Mouse (Mus musculus) heart, postnatal 0 days (tissue): ENCODE results near the gene Il9. TPM values are rescaled to one million over a fixed set of nuclear protein-coding genes. Genes with fewer than 3 reads are reported as not detected.
A peak's percentile ranks its signal among the peaks of the same experiment; 100 is the strongest.

Experiments used
- ATAC-seq: fragments of 200-750 bp; cut with Nextera tagmentation; 2 replicates; pipeline ENCODE4 v1.8.0; 2017; ENCODE audit warnings: low read depth, moderate number of reproducible peaks, moderate library complexity; ENCODE audit not compliant: insufficient read depth
- DNase-seq: peaks from one replicate; pipeline ENCODE4 v3.0.0-alpha.2; 2016; ENCODE audit warnings: low spot score
- H3K27ac ChIP-seq: fragments of 300-500 bp; sonication (generic); 2 replicates; pipeline ENCODE4 v1.5.1; 2014; ENCODE audit warnings: low read depth, mild to moderate bottlenecking
- H3K27me3 ChIP-seq: fragments of 300-500 bp; sonication (generic); 2 replicates; pipeline ENCODE4 v1.6.1; 2014; ENCODE audit warnings: low read length, mixed read lengths; ENCODE audit not compliant: control insufficient read depth, insufficient read depth
- H3K36me3 ChIP-seq: fragments of 300-500 bp; sonication (generic); replicated peaks from 2 replicates; pipeline ENCODE4 v1.6.1; 2014; ENCODE audit warnings: low read length, mixed read lengths; ENCODE audit not compliant: control insufficient read depth, insufficient read depth
- H3K4me1 ChIP-seq: fragments of 300-500 bp; sonication (generic); 2 replicates; pipeline ENCODE4 v1.6.1; 2014; ENCODE audit warnings: antibody characterized with exemption; ENCODE audit not compliant: control insufficient read depth, insufficient read depth
- H3K4me2 ChIP-seq: fragments of 300-500 bp; sonication (generic); 2 replicates; pipeline ENCODE4 v1.6.1; 2014; ENCODE audit warnings: low read depth, mild to moderate bottlenecking, low read length, moderate library complexity
- H3K4me3 ChIP-seq: fragments of 300-500 bp; sonication (generic); 2 replicates; pipeline ENCODE4 v1.5.1; 2014; ENCODE audit warnings: low read depth, low read length
- H3K9ac ChIP-seq: fragments of 300-500 bp; sonication (generic); replicated peaks from 2 replicates; pipeline ENCODE4 v1.6.1; 2014; ENCODE audit warnings: low read depth, low read length, mixed read lengths
- H3K9me3 ChIP-seq: fragments of 300-500 bp; sonication (generic); replicated peaks from 2 replicates; pipeline ENCODE4 v1.6.1; 2016; ENCODE audit warnings: low read length; ENCODE audit not compliant: control insufficient read depth
- CTCF ChIP-seq: IDR thresholded peaks from 2 replicates; pipeline ENCODE4 v1.5.1; 2016; ENCODE audit warnings: antibody characterized with exemption, control low read depth, low read depth
- EP300 ChIP-seq: IDR thresholded peaks from 2 replicates; pipeline ENCODE4 v1.6.1; 2016; ENCODE audit warnings: antibody characterized with exemption, low read depth
- WGBS: fragments of 180-500 bp; shearing (Covaris S2); extraction: QIAGEN DNeasy Blood & Tissue Kit; methylation state at CpG from one replicate; pipeline ENCODE4 v1.1.7; 2014; 5-methylcytosine and 5-hydroxymethylcytosine counted together
- polyA plus RNA-seq: library from polyadenylated mRNA; unstranded; fragments of >200 nt; fragmentation: Nextera tagmentation; extraction: Ambion mirVana; gene quantifications from 2 replicates; pipeline ENCODE4 v1.2.1, GENCODE M21; 2015
- total RNA-seq: library from RNA; depleted of rRNA; stranded (reverse); fragments of >200 nt; gene quantifications from 2 replicates; pipeline ENCODE4 v1.2.3, GENCODE M21; 2014; ENCODE audit warnings: low replicate concordance

Gene Il9
- total and polyA plus RNA-seq, 2 experiments from 2014 or later: not detected

GRCm38 (mm10) chr13:56443411-56443810, 38.6 kb downstream of the Il9 start:
- Histone ChIP-seq H3K36me3 (no peaks in the 10 kb centered on the region), H3K9ac (no peak overlapping the region), H3K4me1 (no peaks in the 10 kb centered on the region), H3K27me3 (peaks cover 27% of the 10 kb centered on the region), H3K9me3 (peaks cover 4% of the 10 kb centered on the region; the same call in 1 of the 2 replicates), H3K4me3 (no peak overlapping the region), H3K27ac (no peak overlapping the region), H3K4me2 (no peak overlapping the region)
- ATAC-seq: no peak
- WGBS: 50% methylated on average over 7 of the region's 7 CpGs
- TF ChIP-seq CTCF: no peak
- no peak for TF ChIP-seq EP300
- DNase-seq: no peak

GRCm38 (mm10) chr13:56438211-56439075, 43.6 kb downstream of the Il9 start, which contains the start of gene Slc25a48:
Gene Slc25a48, plus strand, starts transcription at chr13:56438355.
- no peak within 1 kb of the TSS for H3K9ac ChIP-seq
- WGBS: 4% methylated on average over 51 of the region's 51 CpGs
- ATAC-seq: peak; percentile 45; the same call in 1 of the 2 replicates

GRCm38 (mm10) chr13:56435615-56436287, 46.3 kb downstream of the Il9 start:
- Histone ChIP-seq H3K27me3 (peaks cover 60% of the 10 kb centered on the region), H3K4me2 (no peak overlapping the region), H3K9ac (no peak overlapping the region), H3K9me3 (no peaks in the 10 kb centered on the region), H3K27ac (no peak overlapping the region), H3K36me3 (no peaks in the 10 kb centered on the region), H3K4me1 (no peaks in the 10 kb centered on the region), H3K4me3 (no peak overlapping the region)
- ATAC-seq (no peak), DNase-seq (no peak)
- TF ChIP-seq CTCF: no peak
- WGBS: 55% methylated on average over 10 of the region's 10 CpGs

More at GRCm38 (mm10) chr13:56438211-56439075, 43.6 kb downstream of the Il9 start, which contains the start of gene Slc25a48:
- DNase-seq: no peak
- Histone ChIP-seq H3K4me3 (peak within 1 kb of the TSS; percentile 29), H3K27ac (no peak within 1 kb of the TSS), H3K4me1 (no peaks in the 10 kb centered on the region), H3K36me3 (no peaks in the 10 kb centered on the region), H3K9me3 (peaks cover 4% of the 10 kb centered on the region; the same call in 1 of the 2 replicates), H3K4me2 (peak within 1 kb of the TSS; percentile 49), H3K27me3 (peaks cover 58% of the 10 kb centered on the region)
- TF ChIP-seq CTCF: no peak
- TF ChIP-seq EP300: no peak

- WGBS: 60% methylated on average over 9 of the region's 9 CpGs
- Histone ChIP-seq H3K36me3 (no peaks in the 10 kb centered on the region), H3K4me3 (no peak overlapping the region), H3K4me2 (no peak overlapping the region), H3K9me3 (no peaks in the 10 kb centered on the region), H3K4me1 (no peaks in the 10 kb centered on the region), H3K27ac (no peak overlapping the region), H3K27me3 (peaks cover 46% of the 10 kb centered on the region), H3K9ac (no peak overlapping the region)
- no peak for DNase-seq
- ATAC-seq: no peak
- no peak for TF ChIP-seq CTCF
- TF ChIP-seq EP300: no peak
Measured at GRCm38 (mm10) chr13:56434311-56434751, 47.7 kb downstream of the Il9 start.

GRCm38 (mm10) chr13:56433466-56433865, 48.6 kb downstream of the Il9 start:
- no peaks in the 10 kb centered on the region for H3K4me1 ChIP-seq
- no peaks in the 10 kb centered on the region for H3K9me3 ChIP-seq
- TF ChIP-seq CTCF: peak; percentile 61
- no peak for TF ChIP-seq EP300
- H3K27ac ChIP-seq: no peak overlapping the region
- ATAC-seq: no peak
- WGBS: 17% methylated on average over 10 of the region's 10 CpGs
- DNase-seq: no peak
- H3K9ac ChIP-seq: no peak overlapping the region
- no peak overlapping the region for H3K4me3 ChIP-seq
- H3K4me2 ChIP-seq: no peak overlapping the region
- H3K27me3 ChIP-seq: peaks cover 43% of the 10 kb centered on the region
- H3K36me3 ChIP-seq: no peaks in the 10 kb centered on the region
